Mouse (Mus musculus): ENCODE results near the gene Otop3. TPM values are rescaled to one million over a fixed set of nuclear protein-coding genes. Genes with fewer than 3 reads are reported as not detected.
A peak's percentile ranks its signal among the peaks of the same experiment; 100 is the strongest.

Gene Otop3
- polyA plus RNA-seq, 1 experiment from 2014 or later: not detected

GRCm38 (mm10) chr11:115353375-115353774, 18.8 kb downstream of the Otop3 start:
- no peak overlapping the region for H3K9ac ChIP-seq (ENCODE audit: low read length)
- H3K4me2 ChIP-seq (ENCODE audit: low read depth, low read length): no peak overlapping the region
- H3K36me3 ChIP-seq (ENCODE audit: control insufficient read depth, insufficient read depth, low read length): no peaks in the 10 kb centered on the region
- H3K9me3 ChIP-seq (ENCODE audit: control insufficient read depth, low read length): no peaks in the 10 kb centered on the region
- no peak for ATAC-seq (ENCODE audit: low read depth)
- no peaks in the 10 kb centered on the region for H3K4me1 ChIP-seq (replicated peaks; ENCODE audit: control insufficient read depth, insufficient read depth, low read length)
- no peak overlapping the region for H3K27ac ChIP-seq (ENCODE audit: low read length)
- WGBS: 79% methylated on average over 5 of the region's 5 CpGs
- no peak overlapping the region for H3K4me3 ChIP-seq (ENCODE audit: low read length)
- H3K27me3 ChIP-seq (ENCODE audit: control insufficient read depth, insufficient read depth, low read depth, low read length): peaks cover 3% of the 10 kb centered on the region; the same call in 1 of the 2 replicates

DNA sequence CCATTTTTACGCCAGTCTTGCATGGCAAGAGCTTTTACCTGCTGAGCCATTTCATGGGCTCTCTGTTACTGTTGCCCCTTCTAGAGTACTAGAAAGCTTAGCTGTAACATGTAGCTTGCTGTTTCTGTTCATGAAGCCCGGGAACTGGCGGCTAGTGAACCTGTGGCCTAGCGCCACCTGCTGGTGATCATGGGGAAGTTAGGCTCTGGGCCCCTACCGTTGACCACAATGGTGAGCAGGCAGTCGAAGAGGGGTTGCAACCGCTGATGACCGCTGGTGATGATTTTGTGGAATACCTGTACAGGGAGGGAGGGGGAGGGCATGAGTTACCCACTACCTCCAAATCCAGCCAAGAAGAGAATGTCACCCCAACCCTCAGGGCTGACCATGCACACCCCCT, 19.7 kb downstream of the Otop3 start:
- Histone ChIP-seq H3K36me3 (ENCODE audit: control insufficient read depth, insufficient read depth, low read length) (no peaks in the 10 kb centered on the region), H3K4me3 (ENCODE audit: low read length) (no peak overlapping the region), H3K27me3 (ENCODE audit: control insufficient read depth, insufficient read depth, low read depth, low read length) (peaks cover 3% of the 10 kb centered on the region; the same call in 1 of the 2 replicates), H3K9me3 (ENCODE audit: control insufficient read depth, low read length) (no peaks in the 10 kb centered on the region), H3K4me1 (replicated peaks; ENCODE audit: control insufficient read depth, insufficient read depth, low read length) (peaks cover 7% of the 10 kb centered on the region), H3K4me2 (ENCODE audit: low read depth, low read length) (no peak overlapping the region), H3K27ac (ENCODE audit: low read length) (no peak overlapping the region), H3K9ac (ENCODE audit: low read length) (no peak overlapping the region)
- 11% methylated on average over 8 of the region's 8 CpGs for WGBS
- ATAC-seq (ENCODE audit: low read depth): peak; percentile 49

DNA sequence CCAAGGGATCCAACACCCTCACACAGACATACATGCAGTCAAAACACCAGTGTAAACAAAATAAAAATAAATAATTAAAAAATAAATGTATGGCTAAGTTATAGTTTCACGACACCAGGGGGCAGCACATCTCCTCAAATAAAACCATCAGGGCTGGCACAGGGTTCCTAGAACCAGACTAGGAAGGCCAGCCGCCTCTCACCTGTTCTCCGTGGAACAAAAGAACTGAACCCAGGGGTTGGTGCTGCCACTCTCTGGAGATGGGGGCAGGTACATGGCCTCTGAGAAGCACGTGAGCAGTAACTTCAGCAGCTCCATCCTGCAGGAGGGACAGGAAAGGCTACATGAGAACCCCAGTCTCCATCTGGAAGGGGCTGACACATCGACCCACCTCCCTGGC, 23.9 kb downstream of the Otop3 start:
- no peaks in the 10 kb centered on the region; the same call in 1 of the 2 replicates for H3K27me3 ChIP-seq (ENCODE audit: control insufficient read depth, insufficient read depth, low read depth, low read length)
- peaks cover 14% of the 10 kb centered on the region for H3K4me1 ChIP-seq (replicated peaks; ENCODE audit: control insufficient read depth, insufficient read depth, low read length)
- no peaks in the 10 kb centered on the region for H3K36me3 ChIP-seq (ENCODE audit: control insufficient read depth, insufficient read depth, low read length)
- H3K9me3 ChIP-seq (ENCODE audit: control insufficient read depth, low read length): no peaks in the 10 kb centered on the region
- no peak overlapping the region for H3K4me3 ChIP-seq (ENCODE audit: low read length)
- peak; percentile 39; the same call in 1 of the 2 replicates for ATAC-seq (ENCODE audit: low read depth)
- 12% methylated on average over 5 of the region's 5 CpGs for WGBS
- H3K9ac ChIP-seq (ENCODE audit: low read length): no peak overlapping the region
- no peak overlapping the region for H3K27ac ChIP-seq (ENCODE audit: low read length)
- H3K4me2 ChIP-seq (ENCODE audit: low read depth, low read length): no peak overlapping the region

- peak overlapping the region; percentile 48 for H3K9ac ChIP-seq (ENCODE audit: low read length)
- ATAC-seq (ENCODE audit: low read depth): peak; percentile 52; the same call in 1 of the 2 replicates
- H3K4me2 ChIP-seq (ENCODE audit: low read depth, low read length): peak overlapping the region; percentile 1; the same call in 1 of the 2 replicates
- H3K27me3 ChIP-seq (ENCODE audit: control insufficient read depth, insufficient read depth, low read depth, low read length): no peaks in the 10 kb centered on the region; the same call in 1 of the 2 replicates
- H3K27ac ChIP-seq (ENCODE audit: low read length): peak overlapping the region; percentile 84
- no peak overlapping the region for H3K4me3 ChIP-seq (ENCODE audit: low read length)
- H3K9me3 ChIP-seq (ENCODE audit: control insufficient read depth, low read length): no peaks in the 10 kb centered on the region
- H3K36me3 ChIP-seq (ENCODE audit: control insufficient read depth, insufficient read depth, low read length): no peaks in the 10 kb centered on the region
- WGBS: 25% methylated on average over 3 of the region's 3 CpGs
- peaks cover 16% of the 10 kb centered on the region for H3K4me1 ChIP-seq (replicated peaks; ENCODE audit: control insufficient read depth, insufficient read depth, low read length)
These were observed 24.8 kb downstream of the Otop3 start for GRCm38 (mm10) chr11:115359293-115359692.

DNA sequence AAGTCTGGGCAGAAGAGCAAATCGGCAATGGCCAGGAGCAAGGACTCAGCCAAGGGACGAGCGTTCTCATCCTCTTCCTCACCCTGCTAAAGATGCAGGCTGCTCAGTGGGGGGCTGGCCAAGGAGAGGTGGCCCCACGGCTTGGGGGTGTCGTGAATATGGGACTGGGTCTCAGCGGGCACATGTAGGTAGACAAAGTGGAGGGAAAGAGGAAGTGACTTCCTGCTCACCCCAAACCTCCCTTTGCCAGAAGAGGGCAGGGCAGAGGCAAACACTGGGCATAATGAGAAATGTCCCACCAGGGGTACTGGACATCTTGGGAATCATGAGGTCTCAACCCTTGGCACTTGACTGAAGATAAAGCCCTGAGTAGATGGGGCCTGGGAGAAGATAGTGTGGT, 25.2 kb downstream of the Otop3 start:
- peak overlapping the region; percentile 48 for H3K9ac ChIP-seq (ENCODE audit: low read length)
- H3K4me1 ChIP-seq (replicated peaks; ENCODE audit: control insufficient read depth, insufficient read depth, low read length): peaks cover 17% of the 10 kb centered on the region
- H3K27ac ChIP-seq (ENCODE audit: low read length): peak overlapping the region; percentile 84
- no peak overlapping the region for H3K4me3 ChIP-seq (ENCODE audit: low read length)
- ATAC-seq (ENCODE audit: low read depth): no peak
- H3K36me3 ChIP-seq (ENCODE audit: control insufficient read depth, insufficient read depth, low read length): no peaks in the 10 kb centered on the region
- H3K4me2 ChIP-seq (ENCODE audit: low read depth, low read length): no peak overlapping the region
- WGBS: 66% methylated on average over 6 of the region's 6 CpGs
- no peaks in the 10 kb centered on the region for H3K9me3 ChIP-seq (ENCODE audit: control insufficient read depth, low read length)
- no peaks in the 10 kb centered on the region; the same call in 1 of the 2 replicates for H3K27me3 ChIP-seq (ENCODE audit: control insufficient read depth, insufficient read depth, low read depth, low read length)

DNA sequence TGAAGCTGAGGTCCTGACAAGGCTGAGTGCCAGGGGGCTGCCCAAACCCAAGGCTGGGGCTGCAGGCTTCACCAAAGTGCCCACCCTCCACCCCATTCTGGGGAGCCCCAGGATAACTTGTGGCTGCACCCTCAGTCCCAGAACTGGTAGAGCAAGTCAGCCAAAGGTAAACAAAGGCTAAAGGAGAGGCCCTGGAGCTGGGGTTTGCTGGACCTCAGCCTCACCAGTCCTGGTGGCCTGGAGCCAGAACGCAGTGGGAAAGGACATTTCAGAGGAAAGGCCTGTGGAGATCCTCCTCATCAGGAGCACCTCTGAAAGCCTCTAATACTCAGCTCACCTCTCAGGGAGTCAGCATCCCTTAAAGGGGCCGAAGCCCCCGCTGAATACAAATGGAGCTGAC, 29.6 kb downstream of the Otop3 start:
- Histone ChIP-seq H3K4me2 (ENCODE audit: low read depth, low read length) (no peak overlapping the region), H3K9me3 (ENCODE audit: control insufficient read depth, low read length) (no peaks in the 10 kb centered on the region), H3K27ac (ENCODE audit: low read length) (peak overlapping the region; percentile 51; the same call in 1 of the 2 replicates), H3K4me1 (replicated peaks; ENCODE audit: control insufficient read depth, insufficient read depth, low read length) (peaks cover 23% of the 10 kb centered on the region), H3K27me3 (ENCODE audit: control insufficient read depth, insufficient read depth, low read depth, low read length) (peaks cover 27% of the 10 kb centered on the region), H3K9ac (ENCODE audit: low read length) (no peak overlapping the region), H3K4me3 (ENCODE audit: low read length) (no peak overlapping the region), H3K36me3 (ENCODE audit: control insufficient read depth, insufficient read depth, low read length) (no peaks in the 10 kb centered on the region)
- WGBS: 77% methylated on average over 3 of the region's 3 CpGs
- no peak for ATAC-seq (ENCODE audit: low read depth)

GRCm38 (mm10) chr11:115366039-115366705, 31.6 kb downstream of the Otop3 start:
- peaks cover 27% of the 10 kb centered on the region for H3K27me3 ChIP-seq (ENCODE audit: control insufficient read depth, insufficient read depth, low read depth, low read length)
- no peak overlapping the region for H3K9ac ChIP-seq (ENCODE audit: low read length)
- H3K4me3 ChIP-seq (ENCODE audit: low read length): peak overlapping the region; percentile 52
- peak; percentile 15; the same call in 1 of the 2 replicates for ATAC-seq (ENCODE audit: low read depth)
- H3K27ac ChIP-seq (ENCODE audit: low read length): peak overlapping the region; percentile 15
- H3K4me1 ChIP-seq (replicated peaks; ENCODE audit: control insufficient read depth, insufficient read depth, low read length): peaks cover 15% of the 10 kb centered on the region
- WGBS: 27% methylated on average over 7 of the region's 7 CpGs
- no peaks in the 10 kb centered on the region for H3K9me3 ChIP-seq (ENCODE audit: control insufficient read depth, low read length)
- no peaks in the 10 kb centered on the region for H3K36me3 ChIP-seq (ENCODE audit: control insufficient read depth, insufficient read depth, low read length)
- H3K4me2 ChIP-seq (ENCODE audit: low read depth, low read length): peak overlapping the region; percentile 75

DNA sequence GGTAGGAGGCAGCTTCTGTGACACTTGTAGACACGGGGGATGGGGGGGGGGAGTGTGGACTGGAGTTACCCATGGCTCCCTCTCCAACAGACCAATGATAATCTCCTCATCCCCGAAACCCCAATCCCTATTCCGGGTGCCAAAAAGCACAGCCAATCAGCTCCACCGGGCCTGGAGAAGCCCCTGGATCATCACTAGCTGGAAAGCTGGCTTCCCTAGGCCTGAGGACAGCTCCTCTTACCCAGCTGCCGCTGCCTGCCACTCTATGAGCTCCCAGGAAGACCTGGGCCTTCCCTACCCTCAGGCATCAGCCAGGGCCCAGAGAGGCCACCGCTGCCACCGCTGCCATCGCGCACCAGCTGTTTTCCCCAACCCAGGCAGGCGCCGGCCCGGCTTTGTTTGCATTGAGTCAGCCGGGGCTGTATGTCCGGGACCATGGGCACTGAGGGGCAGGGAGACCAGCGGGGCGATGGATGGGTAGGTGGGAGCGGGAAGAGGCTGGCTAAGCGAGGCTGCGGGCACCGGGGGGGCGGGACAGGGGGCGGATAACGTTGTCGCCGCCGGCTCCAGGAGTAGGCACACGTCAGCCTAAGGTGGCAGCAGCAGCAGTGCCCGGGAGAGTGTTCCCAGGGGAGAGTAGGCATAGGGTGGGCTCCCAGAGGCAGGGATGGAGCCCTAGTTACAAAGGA, 32.3 kb downstream of the Otop3 start:
- peaks cover 27% of the 10 kb centered on the region for H3K27me3 ChIP-seq (ENCODE audit: control insufficient read depth, insufficient read depth, low read depth, low read length)
- 3% methylated on average over 27 of the region's 28 CpGs for WGBS

GRCm38 (mm10) chr11:115367395-115367944, 32.9 kb downstream of the Otop3 start, which contains the start of gene Hid1:
Gene Hid1, minus strand, starts transcription at chr11:115367756.
- Histone ChIP-seq H3K4me1 (replicated peaks; ENCODE audit: control insufficient read depth, insufficient read depth, low read length) (peaks cover 15% of the 10 kb centered on the region), H3K36me3 (ENCODE audit: control insufficient read depth, insufficient read depth, low read length) (no peaks in the 10 kb centered on the region), H3K27me3 (ENCODE audit: control insufficient read depth, insufficient read depth, low read depth, low read length) (peaks cover 27% of the 10 kb centered on the region), H3K4me2 (ENCODE audit: low read depth, low read length) (peak within 1 kb of the TSS; percentile 75), H3K9me3 (ENCODE audit: control insufficient read depth, low read length) (no peaks in the 10 kb centered on the region), H3K4me3 (ENCODE audit: low read length) (peak within 1 kb of the TSS; percentile 52), H3K27ac (ENCODE audit: low read length) (no peak within 1 kb of the TSS), H3K9ac (ENCODE audit: low read length) (peak within 1 kb of the TSS; percentile 61)
- ATAC-seq (ENCODE audit: low read depth): peak; percentile 88
- WGBS: under 1% methylated on average over 39 of the region's 39 CpGs

More for the DNA sequence above, 32.3 kb downstream of the Otop3 start:
- Histone ChIP-seq H3K27ac (ENCODE audit: low read length) (no peak overlapping the region), H3K9ac (ENCODE audit: low read length) (peak overlapping the region; percentile 61), H3K36me3 (ENCODE audit: control insufficient read depth, insufficient read depth, low read length) (no peaks in the 10 kb centered on the region), H3K4me2 (ENCODE audit: low read depth, low read length) (peak overlapping the region; percentile 75), H3K4me3 (ENCODE audit: low read length) (peak overlapping the region; percentile 52), H3K4me1 (replicated peaks; ENCODE audit: control insufficient read depth, insufficient read depth, low read length) (peaks cover 15% of the 10 kb centered on the region), H3K9me3 (ENCODE audit: control insufficient read depth, low read length) (no peaks in the 10 kb centered on the region)
- ATAC-seq (ENCODE audit: low read depth): peak; percentile 37

Data from lung, embryonic 16.5 days (tissue).